Mouse (Mus musculus): ENCODE results near the gene Ncoa7. TPM values are rescaled to one million over a fixed set of nuclear protein-coding genes. Genes with fewer than 3 reads are reported as not detected.

Gene Ncoa7
- total and polyA plus RNA-seq, 2 experiments from 2014 or later: 19.1 to 22.7 TPM

DNA sequence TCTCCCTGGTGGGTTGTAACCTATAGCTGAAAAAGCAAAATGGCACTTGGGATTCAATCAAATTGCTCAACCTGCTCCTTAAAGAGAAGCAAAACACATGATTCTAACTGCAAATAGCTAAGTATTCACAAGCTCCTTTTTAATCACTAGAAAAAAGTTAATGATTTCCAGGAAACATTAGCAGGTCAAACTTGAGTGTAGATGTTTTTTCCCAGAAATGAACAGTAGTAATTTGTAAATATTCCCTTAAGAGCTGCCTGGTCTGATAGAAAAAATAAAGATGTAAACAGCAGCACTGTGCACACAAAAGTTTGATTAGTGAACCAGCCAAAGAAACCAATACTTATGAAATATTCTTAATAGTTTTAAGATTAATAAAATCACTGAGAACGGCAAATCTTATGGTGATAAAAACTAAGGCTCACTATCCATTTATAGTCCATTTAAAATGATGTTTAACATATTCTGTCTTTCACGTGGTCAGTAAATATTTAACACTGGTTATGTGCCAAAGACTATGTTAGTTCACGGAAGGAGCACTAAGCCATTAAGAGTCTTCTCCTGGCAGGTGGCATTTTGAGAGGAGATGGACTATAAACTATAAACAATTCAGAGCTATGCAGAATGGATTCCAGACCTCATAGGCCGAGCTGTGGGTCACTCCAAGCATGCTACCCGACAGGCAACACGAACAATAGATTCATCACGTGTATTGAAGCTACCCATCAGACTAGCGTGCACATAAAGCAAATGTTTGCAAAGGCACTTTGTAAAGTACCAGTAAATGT lies 43.6 kb downstream of the Ncoa7 start:
- WGBS: 79% methylated on average over 8 of the region's 8 CpGs
- Histone ChIP-seq H3K27me3 (ENCODE audit: insufficient read depth, low read length) (no peaks in the 10 kb centered on the region), H3K4me1 (ENCODE audit: insufficient read depth) (no peaks in the 10 kb centered on the region), H3K4me2 (ENCODE audit: low read depth) (no peak overlapping the region), H3K9ac (no peak overlapping the region), H3K9me3 (ENCODE audit: low read length) (no peaks in the 10 kb centered on the region), H3K36me3 (ENCODE audit: insufficient read depth) (0 out of 2 replicates have a peak, but pooled peaks cover 3% of the 10 kb centered on the region), H3K4me3 (ENCODE audit: low read depth, low read length) (no peak overlapping the region), H3K27ac (ENCODE audit: low read depth, low read length) (no peak overlapping the region)
- DNase-seq (no peak), ATAC-seq (no peak)
- TF ChIP-seq CTCF (IDR thresholded peaks at IDR 0.05; ENCODE audit: low read depth): no peak

DNA sequence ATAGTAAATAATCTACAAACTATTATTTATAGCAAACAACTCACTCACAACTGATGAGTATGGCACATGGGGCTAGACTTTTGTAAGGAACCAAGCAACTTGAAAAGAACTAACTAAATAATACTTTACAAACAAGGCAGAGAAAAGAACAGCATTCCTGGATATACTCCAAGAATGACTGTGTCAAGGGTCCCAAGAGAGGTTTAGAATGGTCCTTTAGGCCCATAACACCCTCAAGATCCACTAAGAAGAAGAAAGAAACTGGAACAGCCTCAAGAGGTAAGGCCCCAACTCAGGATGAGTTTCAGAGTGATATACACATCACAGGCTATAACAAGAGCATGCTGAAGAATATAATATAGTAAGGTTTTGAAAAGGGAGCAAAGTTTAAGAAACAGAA lies 47.1 kb downstream of the Ncoa7 start:
- Histone ChIP-seq H3K27me3 (ENCODE audit: insufficient read depth, low read length) (no peaks in the 10 kb centered on the region), H3K9ac (no peak overlapping the region), H3K27ac (ENCODE audit: low read depth, low read length) (no peak overlapping the region), H3K36me3 (ENCODE audit: insufficient read depth) (no peaks in the 10 kb centered on the region), H3K4me3 (ENCODE audit: low read depth, low read length) (no peak overlapping the region), H3K4me2 (ENCODE audit: low read depth) (no peak overlapping the region), H3K9me3 (ENCODE audit: low read length) (no peaks in the 10 kb centered on the region), H3K4me1 (ENCODE audit: insufficient read depth) (no peaks in the 10 kb centered on the region)
- ATAC-seq: no peak
- TF ChIP-seq CTCF (IDR thresholded peaks at IDR 0.05; ENCODE audit: low read depth): no peak
- no peak for DNase-seq

DNA sequence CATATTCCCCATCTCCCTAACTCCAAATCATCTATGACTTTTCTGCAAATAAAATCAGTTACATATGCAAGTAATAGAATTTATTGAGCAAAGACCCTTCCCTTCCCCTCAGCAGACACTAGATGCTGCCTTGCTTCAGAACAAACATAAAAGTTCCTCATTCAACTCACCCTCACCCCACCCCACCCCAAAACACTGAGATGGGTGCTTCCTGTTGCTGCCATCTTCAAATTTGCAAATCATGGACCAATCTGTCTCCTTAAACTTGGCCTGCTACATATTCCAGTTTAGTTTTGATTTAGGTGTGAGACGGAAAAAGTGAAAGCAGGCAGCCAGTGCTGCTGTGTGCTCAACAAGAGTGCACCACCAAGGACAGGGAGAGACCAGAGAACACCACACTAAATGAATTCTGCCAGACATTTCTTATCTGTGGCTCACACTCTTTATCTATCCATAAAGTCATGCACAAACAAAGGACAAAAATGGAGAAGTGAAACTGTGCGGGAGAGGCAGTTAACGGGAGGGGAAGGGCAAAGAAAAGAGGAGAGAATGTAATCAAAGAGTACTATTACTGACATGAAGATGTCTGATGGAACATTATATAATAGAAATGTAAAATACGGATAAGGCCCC lies 48.2 kb downstream of the Ncoa7 start:
- ATAC-seq: no peak
- H3K9ac ChIP-seq: no peak overlapping the region
- no peaks in the 10 kb centered on the region for H3K4me1 ChIP-seq (ENCODE audit: insufficient read depth)
- no peaks in the 10 kb centered on the region for H3K36me3 ChIP-seq (ENCODE audit: insufficient read depth)
- H3K4me2 ChIP-seq (ENCODE audit: low read depth): no peak overlapping the region
- DNase-seq: no peak
- no peak overlapping the region for H3K27ac ChIP-seq (ENCODE audit: low read depth, low read length)
- WGBS: 76% methylated on average over 4 of the region's 4 CpGs
- TF ChIP-seq CTCF (IDR thresholded peaks at IDR 0.05; ENCODE audit: low read depth): no peak
- H3K27me3 ChIP-seq (ENCODE audit: insufficient read depth, low read length): no peaks in the 10 kb centered on the region
- no peak overlapping the region for H3K4me3 ChIP-seq (ENCODE audit: low read depth, low read length)
- H3K9me3 ChIP-seq (ENCODE audit: low read length): no peaks in the 10 kb centered on the region

DNA sequence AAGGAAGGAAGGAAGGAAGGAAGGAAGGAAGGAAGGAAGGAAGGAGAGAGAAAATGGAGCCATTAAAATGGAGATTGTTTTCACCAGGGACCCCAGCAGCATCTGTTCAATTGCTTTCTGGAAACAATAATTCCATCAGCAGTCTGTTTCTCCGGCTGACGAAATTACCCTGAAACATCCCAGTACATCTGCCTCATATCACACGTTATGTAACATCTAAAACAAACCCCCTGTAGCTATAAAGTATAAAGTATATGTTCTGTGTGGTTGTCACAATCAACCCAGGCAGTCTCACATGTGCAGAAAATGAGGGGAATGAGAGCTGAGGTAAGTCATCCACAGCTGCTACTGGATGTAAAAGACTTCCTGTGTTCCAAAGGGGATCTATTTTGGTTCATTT lies 49.0 kb downstream of the Ncoa7 start:
- no peak for TF ChIP-seq CTCF (IDR thresholded peaks at IDR 0.05; ENCODE audit: low read depth)
- ATAC-seq (no peak), DNase-seq (no peak)
- Histone ChIP-seq H3K9ac (no peak overlapping the region), H3K4me1 (ENCODE audit: insufficient read depth) (no peaks in the 10 kb centered on the region), H3K9me3 (ENCODE audit: low read length) (no peaks in the 10 kb centered on the region), H3K4me3 (ENCODE audit: low read depth, low read length) (no peak overlapping the region), H3K36me3 (ENCODE audit: insufficient read depth) (no peaks in the 10 kb centered on the region), H3K4me2 (ENCODE audit: low read depth) (no peak overlapping the region), H3K27me3 (ENCODE audit: insufficient read depth, low read length) (no peaks in the 10 kb centered on the region), H3K27ac (ENCODE audit: low read depth, low read length) (no peak overlapping the region)
- 53% methylated on average over 3 of the region's 3 CpGs for WGBS

DNA sequence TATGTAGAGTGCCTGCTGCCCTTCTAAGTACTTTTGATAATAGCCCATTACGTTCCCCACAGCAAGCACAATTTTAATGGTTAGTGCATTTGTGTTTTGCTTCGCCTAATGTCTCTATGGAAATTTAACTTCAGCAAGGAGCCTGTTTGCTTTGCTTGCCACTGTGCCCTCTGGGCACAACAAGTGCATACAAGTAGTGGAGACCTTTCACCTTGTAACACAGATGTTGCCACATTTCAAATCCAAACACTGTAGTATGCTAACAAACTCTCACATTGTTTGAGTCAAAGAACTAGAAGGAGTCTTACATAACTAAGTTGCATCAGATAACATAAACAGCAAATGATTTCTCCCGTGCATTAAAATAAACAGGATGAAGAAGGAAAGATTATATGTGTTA lies 50.6 kb downstream of the Ncoa7 start:
- ATAC-seq (no peak), DNase-seq (no peak)
- no peak for TF ChIP-seq CTCF (IDR thresholded peaks at IDR 0.05; ENCODE audit: low read depth)
- Histone ChIP-seq H3K4me2 (ENCODE audit: low read depth) (no peak overlapping the region), H3K9ac (no peak overlapping the region), H3K36me3 (ENCODE audit: insufficient read depth) (no peaks in the 10 kb centered on the region), H3K4me3 (ENCODE audit: low read depth, low read length) (no peak overlapping the region), H3K4me1 (ENCODE audit: insufficient read depth) (no peaks in the 10 kb centered on the region), H3K27ac (ENCODE audit: low read depth, low read length) (no peak overlapping the region), H3K9me3 (ENCODE audit: low read length) (no peaks in the 10 kb centered on the region), H3K27me3 (ENCODE audit: insufficient read depth, low read length) (no peaks in the 10 kb centered on the region)
- 77% methylated on average over 3 of the region's 3 CpGs for WGBS

DNA sequence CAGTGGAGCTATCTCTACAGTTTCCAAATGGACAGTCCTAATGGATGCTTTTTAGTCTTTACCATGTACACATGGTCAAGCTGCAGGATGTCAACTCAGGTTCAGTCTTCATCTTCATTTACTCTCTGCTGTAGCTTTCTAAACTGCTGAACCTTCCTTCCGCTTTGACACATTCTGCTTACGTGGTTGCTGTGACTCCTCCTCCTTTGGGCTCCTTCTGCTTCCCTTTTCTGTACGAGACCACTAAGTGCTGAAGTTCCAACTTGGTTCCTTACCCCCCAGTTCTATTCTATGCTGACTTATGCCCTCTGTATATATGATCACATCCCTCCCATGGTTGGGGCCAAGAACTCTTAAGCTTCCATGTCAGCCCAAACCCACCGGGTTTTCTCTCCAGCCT lies 51.5 kb downstream of the Ncoa7 start:
- H3K4me2 ChIP-seq (ENCODE audit: low read depth): no peak overlapping the region
- ATAC-seq (no peak), DNase-seq (no peak)
- H3K36me3 ChIP-seq (ENCODE audit: insufficient read depth): no peaks in the 10 kb centered on the region
- 96% methylated on average over 4 of the region's 4 CpGs for WGBS
- no peaks in the 10 kb centered on the region for H3K9me3 ChIP-seq (ENCODE audit: low read length)
- H3K4me3 ChIP-seq (ENCODE audit: low read depth, low read length): no peak overlapping the region
- TF ChIP-seq CTCF (IDR thresholded peaks at IDR 0.05; ENCODE audit: low read depth): no peak
- H3K4me1 ChIP-seq (ENCODE audit: insufficient read depth): no peaks in the 10 kb centered on the region
- no peak overlapping the region for H3K9ac ChIP-seq
- no peak overlapping the region for H3K27ac ChIP-seq (ENCODE audit: low read depth, low read length)
- no peaks in the 10 kb centered on the region for H3K27me3 ChIP-seq (ENCODE audit: insufficient read depth, low read length)

DNA sequence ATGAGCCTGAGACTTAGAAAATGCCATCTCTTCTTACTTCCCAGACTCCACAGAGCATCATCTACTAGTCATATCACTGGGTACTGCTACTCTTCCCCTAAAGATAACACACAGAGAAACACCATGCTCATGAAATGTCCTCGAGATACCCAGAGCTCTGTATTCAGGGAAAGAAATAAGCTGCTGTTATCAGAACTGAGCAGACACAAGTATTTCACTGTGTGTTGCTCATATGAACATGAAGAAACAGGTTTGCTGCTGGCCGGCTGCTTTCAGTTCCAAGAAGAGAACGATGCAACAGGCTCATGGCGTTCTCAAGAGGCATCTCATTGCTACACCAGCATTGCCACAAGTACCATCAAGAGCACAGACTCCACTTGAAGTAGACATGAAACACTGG lies 53.3 kb downstream of the Ncoa7 start:
- Histone ChIP-seq H3K4me2 (ENCODE audit: low read depth) (no peak overlapping the region), H3K36me3 (ENCODE audit: insufficient read depth) (no peaks in the 10 kb centered on the region), H3K9me3 (ENCODE audit: low read length) (no peaks in the 10 kb centered on the region), H3K27ac (ENCODE audit: low read depth, low read length) (no peak overlapping the region), H3K27me3 (ENCODE audit: insufficient read depth, low read length) (no peaks in the 10 kb centered on the region), H3K4me3 (ENCODE audit: low read depth, low read length) (no peak overlapping the region), H3K9ac (no peak overlapping the region), H3K4me1 (ENCODE audit: insufficient read depth) (no peaks in the 10 kb centered on the region)
- TF ChIP-seq CTCF (IDR thresholded peaks at IDR 0.05; ENCODE audit: low read depth): no peak
- ATAC-seq: no peak
- WGBS: 91% methylated on average over 4 of the region's 4 CpGs
- no peak for DNase-seq
